Mouse (Mus musculus) stomach, embryonic 14.5 days (tissue): ENCODE measurements around the gene Tbc1d22a. TPM values are rescaled to one million over a fixed set of nuclear protein-coding genes. Genes with fewer than 3 reads are reported as not detected.

Source experiments
- ATAC-seq: fragments of 200-750 bp; cut with Nextera tagmentation; 2 replicates; pipeline ENCODE4 v1.8.0; 2017; ENCODE audit warnings: low read depth, moderate TSS enrichment; ENCODE audit not compliant: insufficient number of reproducible peaks, insufficient read depth, low FRiP score
- H3K27ac ChIP-seq: fragments of 300-500 bp; sonication (generic); 2 replicates; pipeline ENCODE4 v1.5.1; 2014; ENCODE audit warnings: mild to moderate bottlenecking, low read length, moderate library complexity, mixed read lengths
- H3K27me3 ChIP-seq: fragments of 300-500 bp; sonication (generic); 2 replicates; pipeline ENCODE4 v1.6.1; 2014; ENCODE audit warnings: low read length, control low read depth, mixed read lengths; ENCODE audit not compliant: control insufficient read depth, insufficient read depth
- H3K36me3 ChIP-seq: fragments of 300-500 bp; sonication (generic); 2 replicates; pipeline ENCODE4 v1.6.1; 2014; ENCODE audit warnings: mild to moderate bottlenecking, control low read depth, low read length, moderate library complexity, mixed read lengths; ENCODE audit not compliant: control insufficient read depth, insufficient read depth
- H3K4me1 ChIP-seq: fragments of 300-500 bp; sonication (generic); 2 replicates; pipeline ENCODE4 v1.6.1; 2014; ENCODE audit warnings: low read length, control low read depth, mixed read lengths; ENCODE audit not compliant: control insufficient read depth, insufficient read depth
- H3K4me2 ChIP-seq: fragments of 300-500 bp; sonication (generic); replicated peaks from 2 replicates; pipeline ENCODE4 v1.6.1; 2014; ENCODE audit warnings: low read depth, low read length, control low read depth
- H3K4me3 ChIP-seq: fragments of 300-500 bp; sonication (generic); 2 replicates; pipeline ENCODE4 v1.5.1; 2014; ENCODE audit warnings: low read depth, low read length, control low read depth
- H3K9ac ChIP-seq: fragments of 300-500 bp; sonication (generic); replicated peaks from 2 replicates; pipeline ENCODE4 v1.6.1; 2014; ENCODE audit warnings: low read depth, mild to moderate bottlenecking, control low read depth, low read length, moderate library complexity, mixed read lengths
- H3K9me3 ChIP-seq: fragments of 300-500 bp; sonication (generic); 2 replicates; pipeline ENCODE4 v1.6.1; 2016; ENCODE audit warnings: low read depth, low read length, control low read depth; ENCODE audit not compliant: control insufficient read depth
- WGBS: fragments of 180-500 bp; shearing (Covaris S2); extraction: QIAGEN DNeasy Blood & Tissue Kit; methylation state at CpG from one replicate; pipeline ENCODE4 v1.1.7; 2014; 5-methylcytosine and 5-hydroxymethylcytosine counted together
- polyA plus RNA-seq: library from polyadenylated mRNA; unstranded; fragments of >200 nt; fragmentation: Nextera tagmentation; extraction: Ambion mirVana; gene quantifications from 2 replicates; pipeline ENCODE4 v1.2.1, GENCODE M21; 2014

Gene Tbc1d22a
- polyA plus RNA-seq, 1 experiment from 2014 or later, result 9.3 TPM

GRCm38 (mm10) chr15:86386325-86386724 is 172.1 kb downstream of the Tbc1d22a start:
- no peaks in the 10 kb centered on the region for H3K9me3 ChIP-seq
- no peak for ATAC-seq
- H3K27ac ChIP-seq, result no peak overlapping the region
- H3K9ac ChIP-seq, result no peak overlapping the region
- no peaks in the 10 kb centered on the region for H3K27me3 ChIP-seq
- no peak overlapping the region for H3K4me3 ChIP-seq
- 75% methylated on average over 8 of the region's 8 CpGs for WGBS
- H3K36me3 ChIP-seq, result no peaks in the 10 kb centered on the region
- no peak overlapping the region for H3K4me2 ChIP-seq
- H3K4me1 ChIP-seq, result no peaks in the 10 kb centered on the region

- Histone ChIP-seq H3K9ac (no peak overlapping the region), H3K27ac (no peak overlapping the region), H3K9me3 (no peaks in the 10 kb centered on the region), H3K36me3 (no peaks in the 10 kb centered on the region), H3K27me3 (no peaks in the 10 kb centered on the region), H3K4me3 (no peak overlapping the region), H3K4me2 (no peak overlapping the region), H3K4me1 (no peaks in the 10 kb centered on the region)
- 76% methylated on average over 3 of the region's 3 CpGs for WGBS
- ATAC-seq, result no peak
These were observed 174.3 kb downstream of the Tbc1d22a start for GRCm38 (mm10) chr15:86388597-86388996.

GRCm38 (mm10) chr15:86404866-86405265 is 190.6 kb downstream of the Tbc1d22a start:
- Histone ChIP-seq H3K27me3 (no peaks in the 10 kb centered on the region), H3K9ac (no peak overlapping the region), H3K9me3 (no peaks in the 10 kb centered on the region), H3K27ac (no peak overlapping the region), H3K4me1 (no peaks in the 10 kb centered on the region), H3K4me2 (no peak overlapping the region), H3K36me3 (no peaks in the 10 kb centered on the region), H3K4me3 (no peak overlapping the region)
- 80% methylated on average over 5 of the region's 5 CpGs for WGBS
- ATAC-seq, result no peak

GRCm38 (mm10) chr15:86405527-86405926 is 191.3 kb downstream of the Tbc1d22a start:
- Histone ChIP-seq H3K4me1 (no peaks in the 10 kb centered on the region), H3K27ac (no peak overlapping the region), H3K4me3 (no peak overlapping the region), H3K36me3 (no peaks in the 10 kb centered on the region), H3K9me3 (no peaks in the 10 kb centered on the region), H3K9ac (no peak overlapping the region), H3K27me3 (no peaks in the 10 kb centered on the region), H3K4me2 (no peak overlapping the region)
- ATAC-seq, result no peak
- WGBS, result 15% methylated on average over 4 of the region's 4 CpGs

GRCm38 (mm10) chr15:86409352-86409751 is 195.1 kb downstream of the Tbc1d22a start:
- H3K4me2 ChIP-seq, result no peak overlapping the region
- no peak for ATAC-seq

GRCm38 (mm10) chr15:86411532-86412080 is 197.3 kb downstream of the Tbc1d22a start:
- no peak overlapping the region for H3K4me3 ChIP-seq
- no peak overlapping the region for H3K4me2 ChIP-seq
- H3K4me1 ChIP-seq, result no peaks in the 10 kb centered on the region
- no peaks in the 10 kb centered on the region for H3K9me3 ChIP-seq
- H3K9ac ChIP-seq, result no peak overlapping the region
- H3K27me3 ChIP-seq, result no peaks in the 10 kb centered on the region
- ATAC-seq, result no peak
- H3K36me3 ChIP-seq, result no peaks in the 10 kb centered on the region
- 81% methylated on average over 5 of the region's 5 CpGs for WGBS
- H3K27ac ChIP-seq, result no peak overlapping the region

More at GRCm38 (mm10) chr15:86409352-86409751, 195.1 kb downstream of the Tbc1d22a start:
- Histone ChIP-seq H3K27me3 (no peaks in the 10 kb centered on the region), H3K27ac (no peak overlapping the region), H3K9ac (no peak overlapping the region), H3K36me3 (no peaks in the 10 kb centered on the region), H3K4me1 (no peaks in the 10 kb centered on the region), H3K4me3 (no peak overlapping the region), H3K9me3 (no peaks in the 10 kb centered on the region)
- 63% methylated on average over 5 of the region's 5 CpGs for WGBS

DNA sequence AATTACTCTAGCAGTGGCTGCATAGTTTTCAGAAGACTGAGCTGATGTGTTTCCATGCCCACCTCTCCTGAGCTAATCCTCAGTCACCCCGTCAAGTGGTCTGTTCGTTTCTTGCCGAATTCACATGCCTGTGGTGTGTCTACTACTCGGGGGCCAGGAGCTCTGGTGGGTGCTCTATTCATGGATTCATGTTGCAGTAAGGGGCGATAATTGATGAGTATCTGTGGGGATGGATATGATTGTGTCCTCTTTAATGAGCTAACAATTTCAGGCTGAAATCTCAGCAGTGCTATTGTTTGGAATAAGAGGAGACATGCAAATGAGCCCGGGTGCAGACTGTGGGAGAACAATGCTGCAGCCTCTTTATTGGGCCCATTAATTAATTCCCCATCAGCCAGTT is 201.7 kb downstream of the Tbc1d22a start:
- H3K9me3 ChIP-seq, result no peaks in the 10 kb centered on the region
- H3K9ac ChIP-seq, result no peak overlapping the region
- no peaks in the 10 kb centered on the region for H3K4me1 ChIP-seq
- no peak overlapping the region for H3K4me3 ChIP-seq
- H3K4me2 ChIP-seq, result no peak overlapping the region
- H3K36me3 ChIP-seq, result no peaks in the 10 kb centered on the region
- no peak for ATAC-seq
- H3K27me3 ChIP-seq, result no peaks in the 10 kb centered on the region
- H3K27ac ChIP-seq, result no peak overlapping the region
- WGBS, result 72% methylated on average over 6 of the region's 6 CpGs

- Histone ChIP-seq H3K9ac (no peak overlapping the region), H3K27me3 (no peaks in the 10 kb centered on the region), H3K4me2 (no peak overlapping the region), H3K9me3 (no peaks in the 10 kb centered on the region), H3K27ac (no peak overlapping the region), H3K36me3 (no peaks in the 10 kb centered on the region), H3K4me3 (no peak overlapping the region), H3K4me1 (no peaks in the 10 kb centered on the region)
- ATAC-seq, result no peak
- WGBS, result 74% methylated on average over 2 of the region's 2 CpGs
These were observed 204.2 kb downstream of the Tbc1d22a start for GRCm38 (mm10) chr15:86418436-86418835.

GRCm38 (mm10) chr15:86419620-86420019 is 205.4 kb downstream of the Tbc1d22a start:
- no peak for ATAC-seq

More at GRCm38 (mm10) chr15:86419620-86420019, 205.4 kb downstream of the Tbc1d22a start:
- Histone ChIP-seq H3K27me3 (no peaks in the 10 kb centered on the region), H3K4me2 (no peak overlapping the region), H3K4me1 (no peaks in the 10 kb centered on the region), H3K4me3 (no peak overlapping the region), H3K36me3 (no peaks in the 10 kb centered on the region), H3K9ac (no peak overlapping the region), H3K9me3 (no peaks in the 10 kb centered on the region), H3K27ac (no peak overlapping the region)
- 84% methylated on average over 6 of the region's 6 CpGs for WGBS
